In the genomic region with DNA sequence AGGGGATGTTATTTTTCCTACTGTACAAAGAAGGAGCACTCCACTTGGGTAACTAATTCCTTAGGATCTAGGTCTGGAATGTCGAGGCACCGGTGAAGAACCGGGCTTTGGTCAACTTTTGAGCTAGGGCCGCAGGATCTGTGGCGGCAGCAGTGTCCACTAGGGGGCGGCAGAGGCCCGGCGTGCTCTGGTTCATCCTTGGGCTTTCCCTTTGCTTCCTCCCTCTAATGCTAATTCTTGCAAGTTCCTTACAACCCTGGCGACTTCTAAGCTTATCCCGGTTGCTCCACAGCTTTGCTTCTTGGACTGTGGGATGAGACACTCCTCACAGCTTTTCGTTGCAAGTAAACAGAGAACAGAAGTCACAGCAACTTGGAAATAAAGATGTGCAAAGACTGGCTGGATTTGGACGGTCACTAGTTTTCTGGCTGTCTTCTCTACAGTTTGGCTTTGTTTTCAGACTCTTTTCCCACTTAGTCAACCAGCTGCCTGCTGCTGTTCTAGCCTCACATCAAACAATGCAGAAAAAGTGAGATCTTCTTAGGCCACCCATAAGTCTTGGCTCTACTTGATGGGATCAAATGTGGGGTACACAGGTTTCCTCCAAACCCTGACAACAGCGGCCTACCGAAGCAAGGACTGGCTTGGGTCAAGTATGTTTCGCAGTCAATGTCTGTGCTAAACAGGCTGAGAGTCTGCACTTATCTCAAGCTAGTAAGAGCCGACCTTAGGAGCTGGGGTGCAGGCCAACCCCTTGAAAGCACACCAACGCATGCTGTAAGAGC, we compare ENCODE assay signal across 8 mouse cellular contexts. TPM values are rescaled to one million over a fixed set of nuclear protein-coding genes. Genes with fewer than 3 reads are reported as not detected.
DNase-seq lines count a peak whose midpoint lies in the region; ATAC-seq lines count a peak whose summit lies in the region.

No protein-coding gene starts in this region.

- H3K9me3 ChIP-seq in hindbrain, embryonic 14.5 days (ENCODE audit: control insufficient read depth, low read length): no peaks in the 10 kb centered on the region

- no peak overlapping the region for H3K4me2 ChIP-seq in hindbrain, embryonic 14.5 days (replicated peaks)

- 39% methylated on average over 17 of the region's 17 CpGs for WGBS in hindbrain, embryonic 14.5 days

- ATAC-seq in hindbrain, embryonic 14.5 days (ENCODE audit: low FRiP score): peak; percentile 37; the same call in 1 of the 2 replicates

- no peaks in the 10 kb centered on the region for H3K4me1 ChIP-seq in hindbrain, embryonic 14.5 days (replicated peaks; ENCODE audit: control insufficient read depth, insufficient read depth, low read length)

- H3K27ac ChIP-seq in hindbrain, embryonic 14.5 days: no peak overlapping the region

- no peak overlapping the region for H3K4me3 ChIP-seq in hindbrain, embryonic 14.5 days (replicated peaks; ENCODE audit: low read length)

- H3K36me3 ChIP-seq in hindbrain, embryonic 14.5 days (replicated peaks; ENCODE audit: control insufficient read depth, insufficient read depth): no peaks in the 10 kb centered on the region

- DNase-seq in ZHBTc4 (ENCODE audit: low read depth, low spot score): peak; percentile 76
- DNase-seq in cerebellum, adult 9-11 months: peak; percentile 21
- DNase-seq in frontal cortex, adult 2 months (ENCODE audit: extremely low spot score in 1 of 2, low spot score in 1 of 2): peak; percentile 52 to 90
- DNase-seq in hindbrain, embryonic 14.5 days (ENCODE audit: low spot score): peak; percentile 88
- DNase-seq in layer of hippocampus, postnatal 10 days (ENCODE audit: low spot score in 2 of 2): peak; percentile 88
- peak; percentile 75 for DNase-seq in lung, postnatal 36 days
- DNase-seq in right cerebral cortex, adult 2 months (ENCODE audit: low spot score in 2 of 2): peak; percentile 88 to 91
- peak; percentile 88 for DNase-seq in urinary bladder, postnatal 25 days (ENCODE audit: low spot score)

- no peak overlapping the region for H3K9ac ChIP-seq in hindbrain, embryonic 14.5 days

- H3K27me3 ChIP-seq in hindbrain, embryonic 14.5 days (ENCODE audit: control insufficient read depth, insufficient read depth, low read length): no peaks in the 10 kb centered on the region

RNA-seq across cellular contexts. Expression of gene Tmem72, which starts 51.2 kb away (rescaled TPM):
- 0.11 and 0.14 TPM in 2 replicates for polyA plus RNA-seq in frontal cortex, adult 2 months (2012; rRNA removed)
- 1.5 and 3.1 TPM in 2 replicates for polyA plus RNA-seq in hindbrain, embryonic 14.5 days (2014; fragmentation: Nextera tagmentation; extraction: Ambion mirVana)
- 1 to 10 TPM in 1 of 2 experiments, under 1 TPM in 1; 0.18 to 4.4 TPM for total RNA-seq in layer of hippocampus, postnatal 10 days (2021)

Comparison
In these comparisons a context has a peak if more than half of its experiments do, and no peak if none do; other contexts are left out.
1. DNase-seq: peak in every context shown above with its lines; median percentile 90 in right cerebral cortex, adult 2 months; 88 in hindbrain, embryonic 14.5 days; 88 in layer of hippocampus, postnatal 10 days; 88 in urinary bladder, postnatal 25 days; 76 in ZHBTc4; 75 in lung, postnatal 36 days; 71 in frontal cortex, adult 2 months; 21 in cerebellum, adult 9-11 months.